Mouse (Mus musculus) embryonic fibroblast, embryonic 13.5 days (primary cell): Measurements from ENCODE around the gene Slc9a9. TPM values are rescaled to one million over a fixed set of nuclear protein-coding genes. Genes with fewer than 3 reads are reported as not detected.

Experiments
- H3K27ac ChIP-seq: 2 replicates; pipeline ENCODE4 v1.5.1; 2012; ENCODE audit warnings: low read length, control low read depth, inconsistent platforms; ENCODE audit not compliant: insufficient read depth
- H3K4me1 ChIP-seq: 2 replicates; pipeline ENCODE4 v1.6.1; 2011; ENCODE audit warnings: low read length; ENCODE audit not compliant: control insufficient read depth, insufficient read depth
- H3K4me3 ChIP-seq: 2 replicates; pipeline ENCODE4 v1.5.1; 2011; ENCODE audit warnings: mild to moderate bottlenecking, control low read depth, low read length; ENCODE audit not compliant: insufficient read depth
- CTCF ChIP-seq: IDR thresholded peaks from 2 replicates; pipeline ENCODE4 v1.5.1; 2011; ENCODE audit warnings: mild to moderate bottlenecking, control low read depth, low read length, moderate library complexity, borderline replicate concordance; ENCODE audit not compliant: insufficient read depth
- POLR2A ChIP-seq: IDR thresholded peaks from 2 replicates; pipeline ENCODE4 v1.6.1; 2011; ENCODE audit warnings: low read depth, mild to moderate bottlenecking, control low read depth, low read length, moderate library complexity
- polyA plus RNA-seq: library from polyadenylated mRNA; stranded (reverse); fragments of >200 nt; gene quantifications from 2 replicates; pipeline ENCODE4 v1.2.4, GENCODE M21; 2011; ENCODE audit warnings: low read depth; ENCODE audit not compliant: missing spikeins, insufficient read length

Slc9a9 gene
- polyA plus RNA-seq, 1 experiment = 7.7 TPM

DNA sequence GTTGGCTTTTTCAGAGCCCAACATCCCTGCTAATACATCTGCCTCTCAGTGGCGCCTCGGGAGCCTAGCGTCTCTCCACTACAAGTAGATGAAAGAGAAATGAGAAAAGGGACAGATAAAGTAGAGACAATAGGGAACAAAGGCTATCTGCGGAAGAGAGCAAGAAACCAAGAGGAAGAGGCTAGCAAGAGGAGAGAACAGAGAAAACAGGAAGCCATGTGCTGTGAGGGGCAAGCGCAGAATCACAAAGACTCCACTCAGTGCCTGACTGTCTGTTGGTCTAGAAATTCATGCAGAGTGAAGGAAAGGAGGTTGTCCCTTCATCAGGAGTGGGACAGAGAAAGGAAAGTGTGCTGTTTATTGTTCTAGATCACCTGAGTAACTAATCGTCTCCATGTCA lies 16.5 kb upstream of the Slc9a9 start:
- H3K27ac ChIP-seq = no peak overlapping the region
- no peak overlapping the region for H3K4me3 ChIP-seq
- no peak for TF ChIP-seq CTCF
- no peak for TF ChIP-seq POLR2A

DNA sequence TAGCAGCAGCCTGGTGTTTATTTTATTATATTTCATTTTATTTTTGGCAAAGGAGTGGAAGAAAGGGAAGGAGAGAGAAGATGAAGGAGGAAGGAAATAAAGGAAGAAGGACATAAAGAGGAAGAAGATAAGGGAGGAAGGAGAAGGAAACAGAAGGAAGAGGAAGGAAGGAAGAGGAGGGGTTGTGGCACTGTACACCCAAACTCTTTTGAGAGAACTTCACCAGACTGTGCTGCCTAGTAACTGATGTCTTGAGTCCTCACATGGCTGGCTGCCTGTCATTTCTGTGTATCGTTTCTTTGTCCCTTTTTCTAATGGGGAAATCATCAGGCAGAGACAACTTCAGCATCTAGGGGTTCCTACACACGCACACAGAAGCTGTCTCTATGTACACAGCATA lies 15.9 kb upstream of the Slc9a9 start:
- no peaks in the 10 kb centered on the region for H3K4me1 ChIP-seq
- no peak overlapping the region for H3K4me3 ChIP-seq
- TF ChIP-seq POLR2A (no peak), CTCF (no peak)
- H3K27ac ChIP-seq = no peak overlapping the region

More for the DNA sequence above, 16.5 kb upstream of the Slc9a9 start:
- H3K4me1 ChIP-seq = no peaks in the 10 kb centered on the region

DNA sequence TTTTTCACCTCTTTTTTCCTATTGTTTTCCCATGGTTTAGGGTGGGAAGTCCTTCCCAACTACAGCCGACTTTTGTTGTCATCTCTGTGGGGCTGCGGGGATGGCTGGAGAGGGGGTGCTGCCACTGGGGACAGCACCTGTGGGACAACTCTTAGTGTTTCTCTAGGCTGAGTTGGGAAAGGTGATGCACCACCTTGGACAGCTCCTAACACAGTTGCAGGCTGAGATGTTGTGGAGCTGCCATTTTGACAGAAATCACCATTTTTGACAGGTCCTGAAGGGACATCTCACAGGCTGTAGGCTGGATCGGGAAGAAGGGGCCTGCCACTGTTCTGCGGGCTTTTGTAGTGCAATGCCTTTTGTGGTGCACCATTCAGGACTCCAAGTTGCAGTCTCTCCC lies 13.4 kb upstream of the Slc9a9 start:
- TF ChIP-seq POLR2A = no peak
- TF ChIP-seq CTCF = no peak
- no peaks in the 10 kb centered on the region for H3K4me1 ChIP-seq

DNA sequence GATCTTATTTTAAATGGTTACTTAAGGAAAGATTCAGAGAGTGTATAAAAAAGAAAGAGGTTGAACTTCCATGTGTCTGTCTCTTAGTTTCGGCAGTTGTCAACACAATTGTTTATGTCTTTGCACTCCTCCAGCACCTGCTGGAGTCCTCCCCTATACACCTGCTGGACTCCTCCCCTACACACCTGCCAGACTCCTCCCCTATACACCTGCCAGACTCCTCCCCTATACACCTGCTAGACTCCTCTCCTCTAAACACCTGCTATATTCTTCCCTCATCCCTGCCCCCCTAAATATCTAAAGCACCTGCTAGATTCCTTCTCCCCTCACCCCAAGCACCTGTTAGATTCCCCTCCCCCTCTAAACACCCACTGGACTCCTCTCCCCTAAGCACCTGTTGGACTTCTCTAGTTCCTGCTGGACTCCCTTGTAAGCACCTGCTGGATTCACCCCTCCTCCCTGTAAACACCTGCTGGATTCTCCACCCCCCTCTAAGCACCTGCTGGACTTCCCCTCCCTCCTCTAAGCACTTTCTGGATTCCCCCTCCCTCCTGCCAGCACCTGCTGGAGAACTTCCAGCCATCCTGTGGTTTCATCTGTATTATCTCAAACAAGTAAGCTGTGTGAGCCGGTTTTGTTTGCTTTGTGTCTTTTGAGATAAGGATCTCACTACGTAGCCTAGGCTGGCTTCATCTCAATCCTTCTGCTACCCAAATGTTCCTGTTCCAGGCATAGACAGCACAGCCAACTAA lies 10.1 kb upstream of the Slc9a9 start:
- no peak overlapping the region for H3K4me3 ChIP-seq
- TF ChIP-seq CTCF = no peak
- no peak for TF ChIP-seq POLR2A
- no peaks in the 10 kb centered on the region for H3K4me1 ChIP-seq
- H3K27ac ChIP-seq = no peak overlapping the region

More for the DNA sequence above, 13.4 kb upstream of the Slc9a9 start:
- Histone ChIP-seq H3K27ac (no peak overlapping the region), H3K4me3 (no peak overlapping the region)

- H3K4me1 ChIP-seq = no peaks in the 10 kb centered on the region
- no peak overlapping the region for H3K27ac ChIP-seq
- TF ChIP-seq CTCF = no peak
- TF ChIP-seq POLR2A = no peak
- H3K4me3 ChIP-seq = no peak overlapping the region
Observed at GRCm38 (mm10) chr9:94661768-94662167, 7.9 kb upstream of the Slc9a9 start.

DNA sequence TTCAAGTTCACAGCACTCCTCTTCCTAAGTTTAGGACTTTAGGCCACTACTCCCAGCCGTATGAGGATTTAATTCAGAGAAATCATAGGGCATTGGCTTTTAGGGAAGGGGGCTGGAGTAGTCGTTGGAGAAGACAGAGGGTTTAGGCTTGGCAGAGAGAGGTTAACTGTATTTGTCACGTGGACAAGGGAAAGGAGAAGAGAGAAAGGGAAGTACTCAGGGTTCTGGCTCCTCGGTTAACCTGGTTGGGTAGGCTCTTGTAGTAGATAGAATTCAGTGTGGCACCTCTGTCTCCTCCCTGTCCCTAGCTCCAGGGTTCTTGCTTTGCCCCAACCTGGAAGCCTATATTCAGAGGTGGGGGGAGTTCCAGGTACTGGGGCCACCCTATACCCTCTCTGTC lies 4.5 kb upstream of the Slc9a9 start:
- TF ChIP-seq POLR2A (no peak), CTCF (no peak)
- no peak overlapping the region for H3K27ac ChIP-seq
- no peak overlapping the region for H3K4me3 ChIP-seq
- H3K4me1 ChIP-seq = no peaks in the 10 kb centered on the region; the same call in 1 of the 2 replicates

DNA sequence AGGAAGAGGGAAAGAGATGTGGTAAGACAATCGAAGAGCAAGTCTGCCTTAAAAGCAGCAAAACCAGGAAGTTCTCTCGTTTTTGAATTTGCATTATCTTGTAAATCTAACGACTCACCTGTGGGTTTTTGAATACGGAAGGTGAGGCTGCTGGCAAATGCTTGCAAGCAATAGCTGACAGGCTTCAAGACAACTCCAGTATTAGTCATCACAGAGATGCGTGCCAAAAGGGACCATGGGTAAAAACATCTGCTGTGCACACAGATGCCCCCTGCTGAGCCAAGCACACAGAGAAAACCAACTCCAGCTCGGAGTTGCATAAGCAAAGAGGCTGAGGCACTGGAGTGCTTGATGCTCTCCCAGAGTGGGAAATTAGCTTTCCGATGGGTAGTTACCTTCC lies 1.1 kb upstream of the Slc9a9 start:
- no peak overlapping the region for H3K4me3 ChIP-seq
- TF ChIP-seq CTCF (no peak), POLR2A (no peak)
- no peaks in the 10 kb centered on the region; the same call in 1 of the 2 replicates for H3K4me1 ChIP-seq
- no peak overlapping the region for H3K27ac ChIP-seq

DNA sequence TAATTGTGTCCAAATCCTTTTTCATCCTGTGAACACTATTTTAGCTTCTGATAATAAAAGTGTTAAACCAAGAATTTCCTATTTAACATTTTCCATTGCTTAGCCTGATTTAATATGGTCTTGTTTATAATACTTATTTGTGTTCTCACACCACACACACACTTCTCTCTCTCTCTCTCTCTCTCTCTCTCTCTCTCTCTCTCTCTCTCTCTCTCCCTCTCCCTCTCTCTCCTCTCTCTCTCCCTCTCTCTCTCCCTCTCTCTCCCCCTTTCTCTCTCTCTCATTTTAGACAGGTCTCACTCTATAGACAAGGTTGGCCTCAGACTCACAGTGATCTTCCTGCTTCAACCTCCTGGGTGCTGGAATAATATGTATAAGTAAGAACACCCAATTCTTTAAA lies 995 bp downstream of the Slc9a9 start:
- no peak overlapping the region for H3K4me3 ChIP-seq
- no peak overlapping the region for H3K27ac ChIP-seq
- H3K4me1 ChIP-seq = no peaks in the 10 kb centered on the region; the same call in 1 of the 2 replicates
- TF ChIP-seq POLR2A (no peak), CTCF (no peak)

DNA sequence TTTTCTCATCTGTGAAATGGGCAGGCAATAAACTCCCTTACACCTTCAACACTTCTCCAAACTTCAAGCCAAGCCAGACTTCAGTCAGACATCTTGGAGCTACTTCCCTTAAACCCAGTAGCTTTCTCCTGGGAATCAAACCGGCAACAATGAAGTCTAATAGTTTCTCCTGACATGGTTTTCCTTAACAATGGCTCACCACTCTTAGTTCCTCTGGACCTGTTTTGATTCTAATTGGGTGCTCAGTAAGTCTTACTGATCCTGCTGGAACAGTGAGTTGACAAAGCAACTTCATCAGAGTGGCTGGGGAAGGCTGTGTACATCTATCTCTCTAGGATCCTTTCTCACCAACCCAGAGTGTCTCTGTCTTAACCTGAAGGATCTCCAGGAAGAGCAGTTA lies 5.0 kb downstream of the Slc9a9 start:
- TF ChIP-seq POLR2A (no peak), CTCF (no peak)
- no peak overlapping the region for H3K4me3 ChIP-seq
- no peak overlapping the region for H3K27ac ChIP-seq
- no peaks in the 10 kb centered on the region for H3K4me1 ChIP-seq

- TF ChIP-seq CTCF (no peak), POLR2A (no peak)
- no peaks in the 10 kb centered on the region for H3K4me1 ChIP-seq
- no peak overlapping the region for H3K4me3 ChIP-seq
- no peak overlapping the region for H3K27ac ChIP-seq
Observed at GRCm38 (mm10) chr9:94678021-94678655, 8.4 kb downstream of the Slc9a9 start.
